Mouse (Mus musculus) mouse trophoblast stem cell (cell line): ENCODE data around the gene Vmn1r72.
"Not testable (repeated sequence)": the region's sequence is repeated elsewhere in the genome, so short reads cannot be mapped to it uniquely, and the experiment has no call there.

ENCODE experiments used
- in situ Hi-C, 2 experiments: fragments of 300-500 bp; cut with MseI, MboI; formaldehyde crosslinking; loops; 2 replicates in 1 of 2; 3 replicates in 1 of 2; pipeline ENCODE4 v1.15.1; 2025

Vmn1r72 gene

GRCm38 (mm10) chr7:11680047-11680446, at the start of gene Vmn1r72:
Gene Vmn1r72 (minus strand): TSS chr7:11680147.
- in situ Hi-C loops = not testable (repeated sequence)

GRCm38 (mm10) chr7:11617082-11617481, 62.9 kb downstream of the Vmn1r72 start:
- in situ Hi-C loops = not testable (repeated sequence)
